7 mouse cellular contexts compared by ENCODE assay signal in genomic region chr2:167063906-167064496, GRCm38 (mm10). TPM values are rescaled to one million over a fixed set of nuclear protein-coding genes. Genes with fewer than 3 reads are reported as not detected.
DNase-seq lines count a peak whose midpoint lies in the region; ATAC-seq lines count a peak whose summit lies in the region.

No protein-coding gene starts in this region.

- H3K27ac ChIP-seq in lung, embryonic 16.5 days (ENCODE audit: low read length) = peak overlapping the region; percentile 94
- peak overlapping the region; percentile 99 for H3K27ac ChIP-seq in embryonic facial prominence, embryonic 10.5 days (replicated peaks)
- H3K27ac ChIP-seq in intestine, embryonic 16.5 days (ENCODE audit: low read length) = peak overlapping the region; percentile 92
- H3K27ac ChIP-seq in neural tube, embryonic 15.5 days (replicated peaks) = peak overlapping the region; percentile 95

- no peak for ATAC-seq in lung, embryonic 16.5 days (ENCODE audit: low read depth)
- no peak for ATAC-seq in intestine, embryonic 16.5 days
- no peak for ATAC-seq in neural tube, embryonic 15.5 days (ENCODE audit: low FRiP score)
- no peak for ATAC-seq in megakaryocyte progenitor cell, adult 5-6 weeks (replicated peaks; ENCODE audit: poor library complexity)

- no peaks in the 10 kb centered on the region for H3K27me3 ChIP-seq in lung, embryonic 16.5 days (ENCODE audit: control insufficient read depth, insufficient read depth, low read depth, low read length)
- H3K27me3 ChIP-seq in embryonic facial prominence, embryonic 10.5 days (replicated peaks; ENCODE audit: low read depth, poor library complexity, severe bottlenecking) = no peaks in the 10 kb centered on the region
- no peaks in the 10 kb centered on the region for H3K27me3 ChIP-seq in intestine, embryonic 16.5 days (replicated peaks; ENCODE audit: control insufficient read depth, insufficient read depth, low read length)
- H3K27me3 ChIP-seq in neural tube, embryonic 15.5 days (replicated peaks) = no peaks in the 10 kb centered on the region

- WGBS in lung, embryonic 16.5 days = under 1% methylated on average over 7 of the region's 7 CpGs
- under 1% methylated on average over 7 of the region's 7 CpGs for WGBS in embryonic facial prominence, embryonic 10.5 days
- WGBS in intestine, embryonic 16.5 days = 0% methylated on average over 7 of the region's 7 CpGs
- 2% methylated on average over 7 of the region's 7 CpGs for WGBS in neural tube, embryonic 15.5 days

- peaks cover 27% of the 10 kb centered on the region for H3K4me1 ChIP-seq in lung, embryonic 16.5 days (replicated peaks; ENCODE audit: control insufficient read depth, insufficient read depth, low read length)
- peaks cover 45% of the 10 kb centered on the region for H3K4me1 ChIP-seq in embryonic facial prominence, embryonic 10.5 days
- H3K4me1 ChIP-seq in intestine, embryonic 16.5 days (ENCODE audit: control insufficient read depth, insufficient read depth, low read length) = peaks cover 22% of the 10 kb centered on the region
- peaks cover 46% of the 10 kb centered on the region for H3K4me1 ChIP-seq in neural tube, embryonic 15.5 days

- H3K4me3 ChIP-seq in lung, embryonic 16.5 days (ENCODE audit: low read length) = peak overlapping the region; percentile 90
- H3K4me3 ChIP-seq in embryonic facial prominence, embryonic 10.5 days = peak overlapping the region; percentile 75
- peak overlapping the region; percentile 81 for H3K4me3 ChIP-seq in intestine, embryonic 16.5 days (ENCODE audit: low read length)
- H3K4me3 ChIP-seq in neural tube, embryonic 15.5 days (replicated peaks) = peak overlapping the region; percentile 88

- H3K4me2 ChIP-seq in lung, embryonic 16.5 days (ENCODE audit: low read depth, low read length) = peak overlapping the region; percentile 62
- H3K4me2 ChIP-seq in intestine, embryonic 16.5 days (ENCODE audit: low read depth, low read length) = peak overlapping the region; percentile 76
- H3K4me2 ChIP-seq in neural tube, embryonic 15.5 days = peak overlapping the region; percentile 73

- no peaks in the 10 kb centered on the region for H3K9me3 ChIP-seq in lung, embryonic 16.5 days (ENCODE audit: control insufficient read depth, low read length)
- H3K9me3 ChIP-seq in embryonic facial prominence, embryonic 10.5 days = no peaks in the 10 kb centered on the region
- H3K9me3 ChIP-seq in intestine, embryonic 16.5 days (ENCODE audit: control insufficient read depth, low read length) = no peaks in the 10 kb centered on the region
- H3K9me3 ChIP-seq in neural tube, embryonic 15.5 days (replicated peaks) = no peaks in the 10 kb centered on the region

- peaks cover 16% of the 10 kb centered on the region for H3K36me3 ChIP-seq in lung, embryonic 16.5 days (ENCODE audit: control insufficient read depth, insufficient read depth, low read length)
- H3K36me3 ChIP-seq in embryonic facial prominence, embryonic 10.5 days (replicated peaks) = peaks cover 42% of the 10 kb centered on the region
- peaks cover 5% of the 10 kb centered on the region; the same call in 1 of the 2 replicates for H3K36me3 ChIP-seq in intestine, embryonic 16.5 days (ENCODE audit: control insufficient read depth, insufficient read depth, low read length)
- peaks cover 25% of the 10 kb centered on the region for H3K36me3 ChIP-seq in neural tube, embryonic 15.5 days

- no peak for DNase-seq in lung, postnatal 25 days (ENCODE audit: low spot score)
- no peak for DNase-seq in embryonic facial prominence, embryonic 10.5 days (ENCODE audit: low spot score)
- no peak for DNase-seq in right cerebral cortex, adult 18-20 months

- peak overlapping the region; percentile 92 for H3K9ac ChIP-seq in lung, embryonic 16.5 days (ENCODE audit: low read length)
- H3K9ac ChIP-seq in intestine, embryonic 16.5 days (ENCODE audit: low read depth, low read length) = peak overlapping the region; percentile 79
- peak overlapping the region; percentile 90 for H3K9ac ChIP-seq in neural tube, embryonic 15.5 days (replicated peaks)

RNA-seq across cellular contexts. Expression of gene Znfx1, which starts 1.2 kb away (rescaled TPM):
- 8.9 and 10.0 TPM in 2 replicates for polyA plus RNA-seq in lung, embryonic 16.5 days (2015; fragmentation: Nextera tagmentation; extraction: Ambion mirVana)
- 6.4 and 7.0 TPM in 2 replicates for polyA plus RNA-seq in embryonic facial prominence, embryonic 10.5 days (2016; fragmentation: Nextera tagmentation; extraction: Ambion mirVana)
- polyA plus RNA-seq in intestine, embryonic 16.5 days (2015; fragmentation: Nextera tagmentation; extraction: Ambion mirVana) = 6.5 and 9.8 TPM in 2 replicates
- polyA plus RNA-seq in neural tube, embryonic 15.5 days (2015; fragmentation: Nextera tagmentation; extraction: Ambion mirVana) = 8.4 and 8.8 TPM in 2 replicates
- total RNA-seq in megakaryocyte progenitor cell, adult 5-6 weeks (2015) = 14.9 and 18.2 TPM in 2 replicates
- total RNA-seq in megakaryocyte progenitor cell, adult 5-6 weeks (2017) = 25.3 and 26.1 TPM in 2 replicates

RNA-seq across cellular contexts. Expression of gene Ddx27, which starts 49.0 kb away (rescaled TPM):
- polyA plus RNA-seq in lung, embryonic 16.5 days (2015; fragmentation: Nextera tagmentation; extraction: Ambion mirVana) = 40.5 and 43.6 TPM in 2 replicates
- 69.0 and 69.9 TPM in 2 replicates for polyA plus RNA-seq in embryonic facial prominence, embryonic 10.5 days (2016; fragmentation: Nextera tagmentation; extraction: Ambion mirVana)
- polyA plus RNA-seq in intestine, embryonic 16.5 days (2015; fragmentation: Nextera tagmentation; extraction: Ambion mirVana) = 40.9 and 45.7 TPM in 2 replicates
- polyA plus RNA-seq in neural tube, embryonic 15.5 days (2015; fragmentation: Nextera tagmentation; extraction: Ambion mirVana) = 32.5 and 42.8 TPM in 2 replicates
- 34.4 and 35.0 TPM in 2 replicates for total RNA-seq in megakaryocyte progenitor cell, adult 5-6 weeks (2015)
- 105 and 132 TPM in 2 replicates for total RNA-seq in megakaryocyte progenitor cell, adult 5-6 weeks (2017)
